Mouse (Mus musculus) kidney, postnatal 36 days (tissue): ENCODE data around the gene Fyn.

Source experiments
- DNase-seq, 2 experiments: peaks; one replicate each; pipeline ENCODE4 v3.0.0; 2021 to 2022; ENCODE audit warnings: mixed read lengths in 2 of 2

The Fyn gene

GRCm38 (mm10) chr10:39379721-39380370 lies 11.2 kb downstream of the Fyn start:
- no peak for DNase-seq

GRCm38 (mm10) chr10:39385259-39385658 lies 16.6 kb downstream of the Fyn start:
- DNase-seq: no peak

GRCm38 (mm10) chr10:39386203-39386602 lies 17.5 kb downstream of the Fyn start:
- peak in 1 of 2 experiments; percentile 28 for DNase-seq

GRCm38 (mm10) chr10:39387024-39387423 lies 18.4 kb downstream of the Fyn start:
- no peak for DNase-seq

GRCm38 (mm10) chr10:39387556-39387955 lies 18.9 kb downstream of the Fyn start:
- no peak for DNase-seq

- no peak for DNase-seq
Observed at GRCm38 (mm10) chr10:39388144-39388543, 19.5 kb downstream of the Fyn start.

- DNase-seq: no peak
Observed at GRCm38 (mm10) chr10:39389451-39389891, 20.8 kb downstream of the Fyn start.

- no peak for DNase-seq
Observed at GRCm38 (mm10) chr10:39390541-39390940, 21.9 kb downstream of the Fyn start.

GRCm38 (mm10) chr10:39392900-39393483 lies 24.3 kb downstream of the Fyn start:
- DNase-seq: no peak

- no peak for DNase-seq
Observed at GRCm38 (mm10) chr10:39395544-39395943, 26.9 kb downstream of the Fyn start.

GRCm38 (mm10) chr10:39398924-39399323 lies 30.3 kb downstream of the Fyn start:
- DNase-seq: no peak

- DNase-seq: no peak
Observed at GRCm38 (mm10) chr10:39400155-39400554, 31.5 kb downstream of the Fyn start.

- DNase-seq: peak in 1 of 2 experiments; percentile 13
Observed at GRCm38 (mm10) chr10:39402487-39402886, 33.8 kb downstream of the Fyn start.

GRCm38 (mm10) chr10:39403706-39404105 lies 35.1 kb downstream of the Fyn start:
- DNase-seq: no peak

GRCm38 (mm10) chr10:39404175-39404574 lies 35.5 kb downstream of the Fyn start:
- DNase-seq: no peak

GRCm38 (mm10) chr10:39405982-39406797 lies 37.5 kb downstream of the Fyn start:
- DNase-seq: peak in 1 of 2 experiments; percentile 35

- DNase-seq: no peak
Observed at GRCm38 (mm10) chr10:39406798-39407189, 38.1 kb downstream of the Fyn start.

GRCm38 (mm10) chr10:39407553-39407952 lies 38.9 kb downstream of the Fyn start:
- no peak for DNase-seq

- no peak for DNase-seq
Observed at GRCm38 (mm10) chr10:39409602-39410001, 40.9 kb downstream of the Fyn start.

- DNase-seq: no peak
Observed at GRCm38 (mm10) chr10:39410151-39410649, 41.5 kb downstream of the Fyn start.

GRCm38 (mm10) chr10:39411857-39412559 lies 43.4 kb downstream of the Fyn start:
- DNase-seq: no peak

- peak; percentile 14 to 17 for DNase-seq
Observed at GRCm38 (mm10) chr10:39412826-39413620, 44.4 kb downstream of the Fyn start.
